Mouse (Mus musculus): Measurements from ENCODE around the gene Lipk.

GRCm38 (mm10) chr19:34008002-34008401, at the start of gene Lipk:
- no peak for TF ChIP-seq CTCF (IDR thresholded peaks at IDR 0.05; ENCODE audit: insufficient read depth, low read depth, low read length)
- no peak for TF ChIP-seq POLR2A (IDR thresholded peaks at IDR 0.05; ENCODE audit: insufficient read depth, low read depth, low read length)
